Mouse (Mus musculus) olfactory bulb, adult 2 months (tissue): ENCODE data around the gene Adamts14.

Source experiments
- CTCF ChIP-seq: fragments of 200-500 bp; IDR thresholded peaks from 2 replicates; pipeline ENCODE4 v1.5.1; 2012; ENCODE audit warnings: low read depth, mild to moderate bottlenecking, low read length, moderate library complexity; ENCODE audit not compliant: insufficient read depth
- POLR2A ChIP-seq: fragments of 200-500 bp; IDR thresholded peaks from 2 replicates; pipeline ENCODE4 v1.6.1; 2012; ENCODE audit warnings: mild to moderate bottlenecking, low read depth, low read length, moderate library complexity; ENCODE audit not compliant: insufficient read depth

DNA sequence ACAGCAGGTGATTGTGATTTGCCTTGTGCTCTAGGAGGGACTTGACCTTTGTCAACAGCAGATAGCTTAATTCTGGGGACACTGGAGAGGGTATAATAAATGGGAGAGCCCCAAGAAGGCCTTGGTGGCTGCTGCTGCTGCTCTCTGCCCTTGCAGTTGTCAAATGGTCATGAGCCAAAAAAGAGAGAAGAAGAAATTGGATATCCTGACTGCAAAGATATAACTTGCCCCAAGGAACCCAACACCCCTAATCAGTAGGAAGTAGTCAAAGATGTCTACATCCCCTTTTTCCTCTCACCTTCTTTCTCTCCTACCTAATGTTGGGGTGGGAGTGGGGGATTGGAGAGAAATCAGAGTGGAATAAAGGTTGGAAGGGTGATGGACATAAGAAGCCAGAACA is 121.1 kb downstream of the Adamts14 start:
- no peak for TF ChIP-seq POLR2A
- TF ChIP-seq CTCF = no peak
